Mouse (Mus musculus) heart, postnatal 25 days (tissue): ENCODE measurements around the gene Pde4b. TPM values are rescaled to one million over a fixed set of nuclear protein-coding genes. Genes with fewer than 3 reads are reported as not detected.
A peak's percentile ranks its signal among the peaks of the same experiment; 100 is the strongest.

Experiments
- DNase-seq: peaks from one replicate; pipeline ENCODE4 v3.0.0; 2022; ENCODE audit warnings: low spot score
- intact Hi-C: fragments of 180-260 bp; cut with DNase I; formaldehyde crosslinking; loops from one replicate; pipeline ENCODE4 v1.15.1; 2025
- total RNA-seq, 2 experiments: library from RNA; stranded (reverse); gene quantifications; 2 replicates each; pipeline ENCODE4 v1.2.3; 2021

The Pde4b gene
- total RNA-seq, 2 experiments from 2014 or later, result 24.3 to 34.2 TPM

GRCm38 (mm10) chr4:102563273-102563855, 476.0 kb downstream of the Pde4b start:
- DNase-seq, result no peak
- intact Hi-C loops, result no loop called here

GRCm38 (mm10) chr4:102564286-102564685, 476.9 kb downstream of the Pde4b start:
- DNase-seq, result no peak
- intact Hi-C loops, result no loop called here

- intact Hi-C loops, result no loop called here
- no peak for DNase-seq
Measured at GRCm38 (mm10) chr4:102566421-102566820, 479.1 kb downstream of the Pde4b start.

- intact Hi-C loops, result no loop called here
- DNase-seq, result no peak
Measured at GRCm38 (mm10) chr4:102567111-102567510, 479.8 kb downstream of the Pde4b start.

GRCm38 (mm10) chr4:102567676-102568254, 480.4 kb downstream of the Pde4b start:
- no peak for DNase-seq
- intact Hi-C loops, result loop anchor here (2.0 kb wide), 1 partner anchor 33 kb away; no protein-coding TSS in a partner anchor

GRCm38 (mm10) chr4:102568591-102568990, 481.2 kb downstream of the Pde4b start:
- intact Hi-C loops, result loop anchor here (2.0 kb wide), 1 partner anchor 34 kb away; no protein-coding TSS in a partner anchor
- peak; percentile 59 for DNase-seq

GRCm38 (mm10) chr4:102569101-102569583, 481.8 kb downstream of the Pde4b start:
- intact Hi-C loops, result loop anchor here (1.0 to 2.0 kb wide), 2 partner anchors 34 to 59 kb away; no protein-coding TSS in a partner anchor
- no peak for DNase-seq

GRCm38 (mm10) chr4:102569950-102570765, 482.8 kb downstream of the Pde4b start:
- intact Hi-C loops, result loop anchor here (1.0 to 2.0 kb wide), 3 partner anchors 35 to 85 kb away; no protein-coding TSS in a partner anchor

GRCm38 (mm10) chr4:102570766-102571411, 483.5 kb downstream of the Pde4b start:
- intact Hi-C loops, result loop anchor here (2.0 kb wide), 1 partner anchor 84 kb away; no protein-coding TSS in a partner anchor
- no peak for DNase-seq

More at GRCm38 (mm10) chr4:102569950-102570765, 482.8 kb downstream of the Pde4b start:
- DNase-seq, result peak; percentile 54

- no peak for DNase-seq
- intact Hi-C loops, result no loop called here
Measured at GRCm38 (mm10) chr4:102572031-102572430, 484.7 kb downstream of the Pde4b start.

GRCm38 (mm10) chr4:102572591-102572990, 485.2 kb downstream of the Pde4b start:
- intact Hi-C loops, result no loop called here
- DNase-seq, result no peak

- intact Hi-C loops, result no loop called here
- DNase-seq, result no peak
Measured at GRCm38 (mm10) chr4:102573361-102573781, 486.0 kb downstream of the Pde4b start.

GRCm38 (mm10) chr4:102574226-102574625, 486.9 kb downstream of the Pde4b start:
- DNase-seq, result peak; percentile 75
- intact Hi-C loops, result loop anchor here (2.0 kb wide), 1 partner anchor 15 kb away; no protein-coding TSS in a partner anchor

- DNase-seq, result no peak
- intact Hi-C loops, result loop anchor here (2.0 to 5.0 kb wide), 2 partner anchors 14 to 58 kb away; no protein-coding TSS in a partner anchor
Measured at GRCm38 (mm10) chr4:102574666-102575254, 487.4 kb downstream of the Pde4b start.

GRCm38 (mm10) chr4:102576109-102576508, 488.8 kb downstream of the Pde4b start:
- intact Hi-C loops, result loop anchor here (5.0 kb wide), 1 partner anchor 56 kb away; no protein-coding TSS in a partner anchor
- no peak for DNase-seq

GRCm38 (mm10) chr4:102577636-102578035, 490.3 kb downstream of the Pde4b start:
- no peak for DNase-seq
- intact Hi-C loops, result loop anchor here (5.0 kb wide), 1 partner anchor 55 kb away; no protein-coding TSS in a partner anchor

- intact Hi-C loops, result loop anchor here (5.0 kb wide), 1 partner anchor 53 kb away; no protein-coding TSS in a partner anchor
- DNase-seq, result no peak
Measured at GRCm38 (mm10) chr4:102579051-102579450, 491.7 kb downstream of the Pde4b start.

- intact Hi-C loops, result loop anchor here (5.0 kb wide), 1 partner anchor 53 kb away; no protein-coding TSS in a partner anchor
- no peak for DNase-seq
Measured at GRCm38 (mm10) chr4:102579746-102580145, 492.4 kb downstream of the Pde4b start.

GRCm38 (mm10) chr4:102582165-102582749, 494.9 kb downstream of the Pde4b start:
- no peak for DNase-seq
- intact Hi-C loops, result no loop called here
